Mouse (Mus musculus): ENCODE measurements at regions not wholly inside any gene's neighbourhood (a gene's known extent, or its start where the extent isn't known, plus 50 kb on each side); places are given as distances from the start of the nearest gene placed in this dataset.

GRCm38 (mm10) chr5:148645772-148646171 is 93.2 kb upstream of the Ubl3 start:
- Histone ChIP-seq H3K4me1 (replicated peaks; ENCODE audit: control insufficient read depth, insufficient read depth, low read length) (peaks cover 9% of the 10 kb centered on the region), H3K9ac (ENCODE audit: low read length) (no peak overlapping the region), H3K36me3 (ENCODE audit: control insufficient read depth, insufficient read depth, low read length) (no peaks in the 10 kb centered on the region), H3K9me3 (ENCODE audit: control insufficient read depth, low read length) (no peaks in the 10 kb centered on the region), H3K27me3 (ENCODE audit: control insufficient read depth, insufficient read depth, low read depth, low read length) (no peaks in the 10 kb centered on the region), H3K4me3 (ENCODE audit: low read length) (no peak overlapping the region), H3K27ac (ENCODE audit: low read length) (no peak overlapping the region; the same call in 1 of the 2 replicates), H3K4me2 (ENCODE audit: low read depth, low read length) (no peak overlapping the region)
- ATAC-seq (ENCODE audit: low read depth): no peak
- WGBS: 45% methylated on average over 4 of the region's 4 CpGs

DNA sequence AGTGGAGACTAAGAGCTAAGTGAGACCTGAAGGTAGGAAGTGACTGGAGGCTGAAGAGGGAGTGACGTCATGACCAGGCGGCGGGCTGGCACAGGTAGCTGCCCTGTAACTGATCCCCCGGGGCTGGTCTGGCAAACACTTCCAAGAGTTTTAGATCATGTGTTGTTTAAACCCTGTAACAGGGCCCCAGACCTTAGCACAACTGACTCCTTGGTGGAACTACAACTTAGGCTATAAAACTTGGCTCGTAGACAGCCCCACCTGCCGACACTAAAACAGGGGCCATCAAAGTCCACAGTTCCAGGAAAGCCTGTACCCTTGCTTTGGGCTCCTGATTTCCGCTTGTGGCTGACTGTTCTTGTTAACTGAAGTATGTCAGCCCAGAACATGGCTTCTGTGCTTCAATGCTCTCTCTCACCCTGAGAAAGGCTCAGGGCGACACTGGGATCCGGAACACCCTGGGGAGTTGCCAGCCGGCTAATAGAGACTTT is 92.6 kb upstream of the Ubl3 start:
- H3K27me3 ChIP-seq (ENCODE audit: control insufficient read depth, insufficient read depth, low read depth, low read length): no peaks in the 10 kb centered on the region
- no peak overlapping the region for H3K9ac ChIP-seq (ENCODE audit: low read length)
- H3K36me3 ChIP-seq (ENCODE audit: control insufficient read depth, insufficient read depth, low read length): no peaks in the 10 kb centered on the region
- 48% methylated on average over 10 of the region's 10 CpGs for WGBS
- no peaks in the 10 kb centered on the region for H3K9me3 ChIP-seq (ENCODE audit: control insufficient read depth, low read length)
- no peak overlapping the region for H3K4me3 ChIP-seq (ENCODE audit: low read length)
- peak; percentile 80 for ATAC-seq (ENCODE audit: low read depth)
- peaks cover 9% of the 10 kb centered on the region for H3K4me1 ChIP-seq (replicated peaks; ENCODE audit: control insufficient read depth, insufficient read depth, low read length)
- no peak overlapping the region for H3K4me2 ChIP-seq (ENCODE audit: low read depth, low read length)
- H3K27ac ChIP-seq (ENCODE audit: low read length): peak overlapping the region; percentile 54; the same call in 1 of the 2 replicates

DNA sequence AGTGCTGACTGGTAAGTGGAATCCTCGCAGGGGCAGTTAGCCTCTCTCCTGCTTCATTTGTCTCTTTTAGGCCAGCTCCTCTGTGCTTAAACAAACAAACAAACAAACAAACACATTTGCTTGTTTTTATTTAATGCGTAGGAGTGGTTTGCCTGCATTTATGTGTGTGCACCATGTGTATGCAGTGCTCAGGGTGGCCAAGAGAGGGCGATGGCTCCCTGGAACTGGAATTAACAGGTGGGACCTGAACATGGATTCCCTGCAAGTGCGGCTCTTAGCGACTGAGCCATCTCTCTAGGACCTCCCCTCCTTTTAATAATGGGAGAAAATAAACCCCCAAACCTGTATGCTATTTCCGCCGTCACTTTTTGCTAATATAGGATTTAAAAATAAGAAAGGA is 91.8 kb upstream of the Ubl3 start:
- H3K27me3 ChIP-seq (ENCODE audit: control insufficient read depth, insufficient read depth, low read depth, low read length): no peaks in the 10 kb centered on the region
- no peaks in the 10 kb centered on the region for H3K9me3 ChIP-seq (ENCODE audit: control insufficient read depth, low read length)
- peaks cover 9% of the 10 kb centered on the region for H3K4me1 ChIP-seq (replicated peaks; ENCODE audit: control insufficient read depth, insufficient read depth, low read length)
- H3K27ac ChIP-seq (ENCODE audit: low read length): no peak overlapping the region
- 93% methylated on average over 7 of the region's 7 CpGs for WGBS
- H3K9ac ChIP-seq (ENCODE audit: low read length): no peak overlapping the region
- no peak for ATAC-seq (ENCODE audit: low read depth)
- H3K4me3 ChIP-seq (ENCODE audit: low read length): no peak overlapping the region
- H3K36me3 ChIP-seq (ENCODE audit: control insufficient read depth, insufficient read depth, low read length): no peaks in the 10 kb centered on the region
- no peak overlapping the region for H3K4me2 ChIP-seq (ENCODE audit: low read depth, low read length)

DNA sequence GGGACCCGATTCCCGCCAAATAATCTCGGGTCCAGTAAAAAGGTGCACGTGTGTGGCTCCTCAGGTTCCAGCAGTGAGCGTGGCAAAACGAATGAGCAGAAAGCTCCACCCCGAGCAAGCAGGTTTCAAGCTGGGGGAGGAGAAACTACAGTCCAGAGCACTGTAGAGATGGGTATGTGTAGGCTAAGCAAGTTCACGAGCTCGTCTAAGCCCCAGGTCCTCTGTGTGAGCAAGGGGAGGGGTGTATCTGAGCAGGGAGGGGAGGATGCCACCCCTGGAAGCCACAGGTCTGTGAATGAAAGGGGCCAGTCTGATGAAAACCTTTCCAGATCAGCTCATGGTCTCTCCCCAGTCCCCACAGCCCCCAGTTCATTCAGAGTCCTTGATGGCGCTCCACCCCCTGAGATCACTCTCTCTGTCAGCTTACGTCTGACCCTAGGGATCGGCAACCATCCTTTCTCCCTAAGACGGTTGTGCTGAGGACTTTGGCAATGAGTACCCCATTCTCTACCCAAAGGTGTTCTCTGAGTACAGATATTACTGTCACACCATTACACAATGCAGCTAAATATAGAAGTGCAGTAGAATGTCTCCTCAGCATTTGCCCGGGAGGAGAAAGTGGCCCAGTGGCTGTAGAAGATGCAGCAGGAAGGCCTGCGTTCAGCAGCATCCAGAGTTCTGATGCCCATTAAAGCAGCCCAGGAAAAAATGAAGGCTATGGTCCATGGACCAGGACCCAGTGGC is 89.2 kb upstream of the Ubl3 start:
- Histone ChIP-seq H3K27ac (ENCODE audit: low read length) (no peak overlapping the region), H3K36me3 (ENCODE audit: control insufficient read depth, insufficient read depth, low read length) (no peaks in the 10 kb centered on the region), H3K4me1 (replicated peaks; ENCODE audit: control insufficient read depth, insufficient read depth, low read length) (peaks cover 9% of the 10 kb centered on the region), H3K9ac (ENCODE audit: low read length) (no peak overlapping the region), H3K9me3 (ENCODE audit: control insufficient read depth, low read length) (no peaks in the 10 kb centered on the region), H3K4me3 (ENCODE audit: low read length) (no peak overlapping the region), H3K4me2 (ENCODE audit: low read depth, low read length) (no peak overlapping the region), H3K27me3 (ENCODE audit: control insufficient read depth, insufficient read depth, low read depth, low read length) (no peaks in the 10 kb centered on the region)
- no peak for ATAC-seq (ENCODE audit: low read depth)
- 44% methylated on average over 15 of the region's 15 CpGs for WGBS

GRCm38 (mm10) chr5:148640523-148640922 is 87.9 kb upstream of the Ubl3 start:
- Histone ChIP-seq H3K4me1 (replicated peaks; ENCODE audit: control insufficient read depth, insufficient read depth, low read length) (peaks cover 8% of the 10 kb centered on the region), H3K27ac (ENCODE audit: low read length) (no peak overlapping the region), H3K36me3 (ENCODE audit: control insufficient read depth, insufficient read depth, low read length) (no peaks in the 10 kb centered on the region), H3K27me3 (ENCODE audit: control insufficient read depth, insufficient read depth, low read depth, low read length) (no peaks in the 10 kb centered on the region), H3K4me3 (ENCODE audit: low read length) (no peak overlapping the region), H3K4me2 (ENCODE audit: low read depth, low read length) (no peak overlapping the region), H3K9me3 (ENCODE audit: control insufficient read depth, low read length) (no peaks in the 10 kb centered on the region), H3K9ac (ENCODE audit: low read length) (no peak overlapping the region)
- ATAC-seq (ENCODE audit: low read depth): no peak
- 37% methylated on average over 12 of the region's 14 CpGs for WGBS

- H3K9ac ChIP-seq (ENCODE audit: low read length): no peak overlapping the region
- 46% methylated on average over 11 of the region's 11 CpGs for WGBS
- H3K4me3 ChIP-seq (ENCODE audit: low read length): no peak overlapping the region
- H3K36me3 ChIP-seq (ENCODE audit: control insufficient read depth, insufficient read depth, low read length): no peaks in the 10 kb centered on the region
- H3K9me3 ChIP-seq (ENCODE audit: control insufficient read depth, low read length): no peaks in the 10 kb centered on the region
- no peak overlapping the region for H3K27ac ChIP-seq (ENCODE audit: low read length)
- peak; percentile 27; the same call in 1 of the 2 replicates for ATAC-seq (ENCODE audit: low read depth)
- no peak overlapping the region for H3K4me2 ChIP-seq (ENCODE audit: low read depth, low read length)
- H3K4me1 ChIP-seq (replicated peaks; ENCODE audit: control insufficient read depth, insufficient read depth, low read length): peaks cover 29% of the 10 kb centered on the region
- H3K27me3 ChIP-seq (ENCODE audit: control insufficient read depth, insufficient read depth, low read depth, low read length): no peaks in the 10 kb centered on the region
These were observed 82.3 kb upstream of the Ubl3 start for GRCm38 (mm10) chr5:148634919-148635356.

DNA sequence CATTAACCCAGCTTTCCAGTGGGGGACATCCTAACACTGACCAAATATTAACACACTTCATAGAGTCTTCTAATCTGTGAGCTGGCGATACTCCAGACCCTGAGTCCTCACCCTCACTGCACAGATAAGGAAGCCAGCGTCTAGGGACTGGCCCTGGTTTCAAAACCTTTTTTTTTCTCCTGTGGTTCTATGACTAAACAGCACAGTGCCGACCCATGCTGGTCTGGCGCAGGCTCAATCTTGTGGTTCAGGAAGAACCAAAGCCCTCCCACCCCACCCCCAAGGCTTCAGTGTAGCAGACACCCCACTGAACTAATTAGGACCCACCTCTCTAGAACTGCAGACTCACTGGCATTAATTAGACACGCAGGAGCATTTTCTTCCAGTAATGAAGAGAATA is 81.4 kb upstream of the Ubl3 start:
- H3K4me1 ChIP-seq (replicated peaks; ENCODE audit: control insufficient read depth, insufficient read depth, low read length): peaks cover 29% of the 10 kb centered on the region
- peak; percentile 32 for ATAC-seq (ENCODE audit: low read depth)
- WGBS: 26% methylated on average over 5 of the region's 5 CpGs
- no peak overlapping the region for H3K4me2 ChIP-seq (ENCODE audit: low read depth, low read length)
- no peaks in the 10 kb centered on the region for H3K9me3 ChIP-seq (ENCODE audit: control insufficient read depth, low read length)
- no peaks in the 10 kb centered on the region for H3K36me3 ChIP-seq (ENCODE audit: control insufficient read depth, insufficient read depth, low read length)
- no peak overlapping the region for H3K27ac ChIP-seq (ENCODE audit: low read length)
- H3K9ac ChIP-seq (ENCODE audit: low read length): no peak overlapping the region
- no peak overlapping the region for H3K4me3 ChIP-seq (ENCODE audit: low read length)
- no peaks in the 10 kb centered on the region for H3K27me3 ChIP-seq (ENCODE audit: control insufficient read depth, insufficient read depth, low read depth, low read length)

DNA sequence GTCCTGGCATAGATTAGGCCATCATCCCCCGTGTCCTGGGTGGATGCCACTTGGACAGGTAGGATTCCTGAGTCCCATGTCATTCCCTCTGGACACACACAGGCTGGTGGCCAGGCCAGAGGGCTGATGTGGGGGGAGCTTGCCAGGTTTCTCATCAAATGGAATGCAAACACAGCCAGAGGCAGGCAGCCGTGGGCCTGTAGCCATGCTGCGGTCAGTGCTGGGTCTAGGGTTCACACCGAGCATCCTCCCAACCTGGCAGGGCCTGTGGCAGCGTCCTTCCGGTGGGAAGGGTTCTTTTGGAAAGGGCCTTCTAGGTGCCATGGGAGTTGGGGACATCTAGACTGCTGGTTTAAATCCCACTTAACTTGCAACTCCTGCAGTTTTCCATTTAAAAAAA is 80.7 kb upstream of the Ubl3 start:
- Histone ChIP-seq H3K36me3 (ENCODE audit: control insufficient read depth, insufficient read depth, low read length) (no peaks in the 10 kb centered on the region), H3K4me2 (ENCODE audit: low read depth, low read length) (no peak overlapping the region), H3K27ac (ENCODE audit: low read length) (peak overlapping the region; percentile 73; the same call in 1 of the 2 replicates), H3K9me3 (ENCODE audit: control insufficient read depth, low read length) (no peaks in the 10 kb centered on the region), H3K4me3 (ENCODE audit: low read length) (no peak overlapping the region), H3K9ac (ENCODE audit: low read length) (no peak overlapping the region), H3K4me1 (replicated peaks; ENCODE audit: control insufficient read depth, insufficient read depth, low read length) (peaks cover 29% of the 10 kb centered on the region), H3K27me3 (ENCODE audit: control insufficient read depth, insufficient read depth, low read depth, low read length) (no peaks in the 10 kb centered on the region)
- 67% methylated on average over 6 of the region's 6 CpGs for whole genome bisulfite sequencing
- ATAC-seq (ENCODE audit: low read depth): no peak

- Histone ChIP-seq H3K4me3 (ENCODE audit: low read length) (no peak overlapping the region), H3K27ac (ENCODE audit: low read length) (peak overlapping the region; percentile 73), H3K4me2 (ENCODE audit: low read depth, low read length) (no peak overlapping the region), H3K9me3 (ENCODE audit: control insufficient read depth, low read length) (no peaks in the 10 kb centered on the region), H3K9ac (ENCODE audit: low read length) (no peak overlapping the region), H3K4me1 (replicated peaks; ENCODE audit: control insufficient read depth, insufficient read depth, low read length) (peaks cover 29% of the 10 kb centered on the region), H3K27me3 (ENCODE audit: control insufficient read depth, insufficient read depth, low read depth, low read length) (no peaks in the 10 kb centered on the region), H3K36me3 (ENCODE audit: control insufficient read depth, insufficient read depth, low read length) (no peaks in the 10 kb centered on the region)
- 30% methylated on average over 11 of the region's 11 CpGs for WGBS
- peak; percentile 59; the same call in 1 of the 2 replicates for ATAC-seq (ENCODE audit: low read depth)
These were observed 80.1 kb upstream of the Ubl3 start for GRCm38 (mm10) chr5:148632516-148633170.

All from lung, embryonic 16.5 days (tissue).